Mouse (Mus musculus) olfactory bulb, adult 2 months (tissue): ENCODE measurements around the gene Megf11.

Source experiments
- CTCF ChIP-seq: fragments of 200-500 bp; IDR thresholded peaks from 2 replicates; pipeline ENCODE4 v1.5.1; 2012; ENCODE audit warnings: low read depth, mild to moderate bottlenecking, low read length, moderate library complexity; ENCODE audit not compliant: insufficient read depth
- POLR2A ChIP-seq: fragments of 200-500 bp; IDR thresholded peaks from 2 replicates; pipeline ENCODE4 v1.6.1; 2012; ENCODE audit warnings: mild to moderate bottlenecking, low read depth, low read length, moderate library complexity; ENCODE audit not compliant: insufficient read depth

GRCm38 (mm10) chr9:64532711-64533242, 147.4 kb downstream of the Megf11 start:
- TF ChIP-seq POLR2A (no peak), CTCF (no peak)
